Mouse (Mus musculus): ENCODE measurements around the gene Boc. TPM values are rescaled to one million over a fixed set of nuclear protein-coding genes. Genes with fewer than 3 reads are reported as not detected.
A peak's percentile ranks its signal among the peaks of the same experiment; 100 is the strongest.

Gene Boc
- polyA plus RNA-seq, 1 experiment from 2014 or later: 57.6 TPM

- no peak overlapping the region for H3K4me2 ChIP-seq
- 84% methylated on average over 10 of the region's 10 CpGs for WGBS
- no peak overlapping the region for H3K9ac ChIP-seq
- peak overlapping the region; percentile 33 for H3K27ac ChIP-seq
- no peak for ATAC-seq (ENCODE audit: insufficient number of reproducible peaks, low FRiP score, low TSS enrichment, low read depth)
- no peak overlapping the region for H3K4me3 ChIP-seq
- peaks cover 87% of the 10 kb centered on the region for H3K36me3 ChIP-seq
- H3K4me1 ChIP-seq: peaks cover 27% of the 10 kb centered on the region
- no peaks in the 10 kb centered on the region for H3K9me3 ChIP-seq
- H3K27me3 ChIP-seq: no peaks in the 10 kb centered on the region
Observed at GRCm38 (mm10) chr16:44501783-44502182, 56.9 kb downstream of the Boc start.

- peaks cover 45% of the 10 kb centered on the region for H3K4me1 ChIP-seq
- H3K9me3 ChIP-seq: no peaks in the 10 kb centered on the region
- WGBS: 93% methylated on average over 3 of the region's 3 CpGs
- H3K36me3 ChIP-seq: peaks cover 92% of the 10 kb centered on the region
- no peak overlapping the region for H3K27ac ChIP-seq
- H3K4me3 ChIP-seq: no peak overlapping the region
- no peak overlapping the region for H3K9ac ChIP-seq
- ATAC-seq (ENCODE audit: insufficient number of reproducible peaks, low FRiP score, low TSS enrichment, low read depth): no peak
- no peaks in the 10 kb centered on the region for H3K27me3 ChIP-seq
- H3K4me2 ChIP-seq: no peak overlapping the region
Observed at GRCm38 (mm10) chr16:44498447-44498846, 60.2 kb downstream of the Boc start.

- Histone ChIP-seq H3K9me3 (no peaks in the 10 kb centered on the region), H3K27me3 (no peaks in the 10 kb centered on the region), H3K4me3 (no peak overlapping the region), H3K4me1 (peaks cover 35% of the 10 kb centered on the region), H3K4me2 (no peak overlapping the region), H3K27ac (peak overlapping the region; percentile 65), H3K36me3 (peaks cover 91% of the 10 kb centered on the region), H3K9ac (no peak overlapping the region)
- 59% methylated on average over 15 of the region's 15 CpGs for WGBS
- no peak for ATAC-seq (ENCODE audit: insufficient number of reproducible peaks, low FRiP score, low TSS enrichment, low read depth)
Observed at GRCm38 (mm10) chr16:44496971-44497464, 61.7 kb downstream of the Boc start.

GRCm38 (mm10) chr16:44494441-44495108, 64.1 kb downstream of the Boc start:
- Histone ChIP-seq H3K36me3 (peaks cover 91% of the 10 kb centered on the region), H3K27ac (peak overlapping the region; percentile 74), H3K4me2 (no peak overlapping the region), H3K27me3 (no peaks in the 10 kb centered on the region), H3K4me1 (peaks cover 35% of the 10 kb centered on the region), H3K4me3 (no peak overlapping the region), H3K9ac (no peak overlapping the region), H3K9me3 (no peaks in the 10 kb centered on the region)
- no peak for ATAC-seq (ENCODE audit: insufficient number of reproducible peaks, low FRiP score, low TSS enrichment, low read depth)
- 23% methylated on average over 8 of the region's 8 CpGs for WGBS

- ATAC-seq (ENCODE audit: insufficient number of reproducible peaks, low FRiP score, low TSS enrichment, low read depth): no peak
- Histone ChIP-seq H3K9ac (no peak overlapping the region), H3K36me3 (peaks cover 91% of the 10 kb centered on the region), H3K27ac (peak overlapping the region; percentile 74), H3K4me1 (peaks cover 35% of the 10 kb centered on the region), H3K4me3 (no peak overlapping the region), H3K9me3 (no peaks in the 10 kb centered on the region), H3K27me3 (no peaks in the 10 kb centered on the region), H3K4me2 (no peak overlapping the region)
- WGBS: 36% methylated on average over 6 of the region's 6 CpGs
Observed at GRCm38 (mm10) chr16:44493868-44494267, 64.8 kb downstream of the Boc start.

GRCm38 (mm10) chr16:44492706-44493105, 66.0 kb downstream of the Boc start:
- peaks cover 91% of the 10 kb centered on the region for H3K36me3 ChIP-seq
- no peak for ATAC-seq (ENCODE audit: insufficient number of reproducible peaks, low FRiP score, low TSS enrichment, low read depth)
- WGBS: 82% methylated on average over 9 of the region's 9 CpGs

GRCm38 (mm10) chr16:44492151-44492550, 66.5 kb downstream of the Boc start:
- no peak overlapping the region for H3K27ac ChIP-seq
- ATAC-seq (ENCODE audit: insufficient number of reproducible peaks, low FRiP score, low TSS enrichment, low read depth): no peak
- H3K9ac ChIP-seq: no peak overlapping the region
- H3K27me3 ChIP-seq: no peaks in the 10 kb centered on the region
- peaks cover 35% of the 10 kb centered on the region for H3K4me1 ChIP-seq
- H3K4me3 ChIP-seq: no peak overlapping the region
- 91% methylated on average over 6 of the region's 6 CpGs for WGBS
- no peak overlapping the region for H3K4me2 ChIP-seq
- no peaks in the 10 kb centered on the region for H3K9me3 ChIP-seq
- peaks cover 91% of the 10 kb centered on the region for H3K36me3 ChIP-seq

More at GRCm38 (mm10) chr16:44492706-44493105, 66.0 kb downstream of the Boc start:
- Histone ChIP-seq H3K27me3 (no peaks in the 10 kb centered on the region), H3K4me1 (peaks cover 35% of the 10 kb centered on the region), H3K9ac (no peak overlapping the region), H3K4me3 (no peak overlapping the region), H3K27ac (peak overlapping the region; percentile 74; the same call in 1 of the 2 replicates), H3K9me3 (no peaks in the 10 kb centered on the region), H3K4me2 (no peak overlapping the region)

- 85% methylated on average over 9 of the region's 9 CpGs for WGBS
- Histone ChIP-seq H3K9ac (no peak overlapping the region), H3K9me3 (no peaks in the 10 kb centered on the region), H3K4me3 (no peak overlapping the region), H3K27ac (peak overlapping the region; percentile 27; the same call in 1 of the 2 replicates), H3K27me3 (no peaks in the 10 kb centered on the region), H3K36me3 (peaks cover 91% of the 10 kb centered on the region), H3K4me1 (peaks cover 26% of the 10 kb centered on the region), H3K4me2 (no peak overlapping the region)
- ATAC-seq (ENCODE audit: insufficient number of reproducible peaks, low FRiP score, low TSS enrichment, low read depth): no peak
Observed at GRCm38 (mm10) chr16:44491051-44491450, 67.6 kb downstream of the Boc start.

GRCm38 (mm10) chr16:44487194-44487593, 71.5 kb downstream of the Boc start:
- no peaks in the 10 kb centered on the region for H3K9me3 ChIP-seq
- H3K36me3 ChIP-seq: peaks cover 89% of the 10 kb centered on the region
- no peaks in the 10 kb centered on the region for H3K27me3 ChIP-seq
- H3K27ac ChIP-seq: 0 out of 2 replicates have a peak overlapping the region, but pooled peaks have one; percentile 12
- peaks cover 14% of the 10 kb centered on the region for H3K4me1 ChIP-seq
- no peak for ATAC-seq (ENCODE audit: insufficient number of reproducible peaks, low FRiP score, low TSS enrichment, low read depth)
- 88% methylated on average over 13 of the region's 13 CpGs for WGBS
- no peak overlapping the region for H3K4me2 ChIP-seq
- no peak overlapping the region for H3K9ac ChIP-seq
- no peak overlapping the region for H3K4me3 ChIP-seq

GRCm38 (mm10) chr16:44486612-44487011, 72.1 kb downstream of the Boc start:
- no peak overlapping the region for H3K4me3 ChIP-seq
- WGBS: 82% methylated on average over 9 of the region's 9 CpGs
- 0 out of 2 replicates have a peak overlapping the region, but pooled peaks have one; percentile 2 for H3K9ac ChIP-seq
- H3K27me3 ChIP-seq: no peaks in the 10 kb centered on the region
- peaks cover 18% of the 10 kb centered on the region for H3K4me1 ChIP-seq
- no peak for ATAC-seq (ENCODE audit: insufficient number of reproducible peaks, low FRiP score, low TSS enrichment, low read depth)
- H3K4me2 ChIP-seq: no peak overlapping the region
- peaks cover 83% of the 10 kb centered on the region for H3K36me3 ChIP-seq
- H3K27ac ChIP-seq: peak overlapping the region; percentile 69; the same call in 1 of the 2 replicates
- H3K9me3 ChIP-seq: no peaks in the 10 kb centered on the region

- Histone ChIP-seq H3K9ac (no peak overlapping the region), H3K4me1 (peaks cover 27% of the 10 kb centered on the region), H3K36me3 (peaks cover 74% of the 10 kb centered on the region), H3K4me3 (no peak overlapping the region), H3K4me2 (no peak overlapping the region), H3K9me3 (no peaks in the 10 kb centered on the region), H3K27ac (peak overlapping the region; percentile 69), H3K27me3 (no peaks in the 10 kb centered on the region)
- WGBS: 87% methylated on average over 8 of the region's 8 CpGs
- ATAC-seq (ENCODE audit: insufficient number of reproducible peaks, low FRiP score, low TSS enrichment, low read depth): no peak
Observed at GRCm38 (mm10) chr16:44485691-44486090, 73.0 kb downstream of the Boc start.

GRCm38 (mm10) chr16:44484831-44485230, 73.9 kb downstream of the Boc start:
- WGBS: 70% methylated on average over 10 of the region's 10 CpGs
- peak overlapping the region; percentile 76 for H3K27ac ChIP-seq
- ATAC-seq (ENCODE audit: insufficient number of reproducible peaks, low FRiP score, low TSS enrichment, low read depth): no peak

More at GRCm38 (mm10) chr16:44484831-44485230, 73.9 kb downstream of the Boc start:
- Histone ChIP-seq H3K9me3 (no peaks in the 10 kb centered on the region), H3K4me2 (no peak overlapping the region), H3K36me3 (peaks cover 65% of the 10 kb centered on the region), H3K4me3 (no peak overlapping the region), H3K9ac (no peak overlapping the region), H3K4me1 (peaks cover 32% of the 10 kb centered on the region), H3K27me3 (no peaks in the 10 kb centered on the region)

Data from limb, embryonic 15.5 days (tissue).